21 mouse cellular contexts compared by ENCODE assay signal in genomic region chr8:93226471-93226870, GRCm38 (mm10). TPM values are rescaled to one million over a fixed set of nuclear protein-coding genes. Genes with fewer than 3 reads are reported as not detected.
"Had no signal": no experiment of that assay in that cellular context is flagged by ENCODE, and none has a peak within 500 bp of the region (broad histone marks: within the 10 kb centered on the region; RNA-seq: fewer than 3 reads in every experiment).

No protein-coding gene starts in this region.

RNA-seq across cellular contexts. Expression of gene Ces1e, which starts 2.9 kb away (rescaled TPM):
- total RNA-seq: common myeloid progenitor, adult 5-6 weeks; forebrain, postnatal 0 days; granulocyte monocyte progenitor cell, adult 5-6 weeks had no signal
- polyA plus RNA-seq: cerebellum, adult 2 months; cortical plate, adult 2 months; embryonic facial prominence, embryonic 10.5 days; embryonic facial prominence, embryonic 11.5 days; embryonic facial prominence, embryonic 12.5 days; embryonic facial prominence, embryonic 13.5 days; erythroblast, embryonic 14.5 days; forebrain, embryonic 10.5 days; forebrain, embryonic 11.5 days; forebrain, embryonic 12.5 days; forebrain, embryonic 13.5 days; forebrain, embryonic 14.5 days; forebrain, embryonic 15.5 days; forebrain, embryonic 16.5 days; forebrain, postnatal 0 days; frontal cortex, adult 2 months had no signal

RNA-seq across cellular contexts. Expression of gene Ces1d, which starts 28.8 kb away (rescaled TPM):
- total RNA-seq: common myeloid progenitor, adult 5-6 weeks; forebrain, postnatal 0 days had no signal
- polyA plus RNA-seq: cerebellum, adult 2 months; erythroblast, embryonic 14.5 days; forebrain, embryonic 14.5 days; forebrain, embryonic 15.5 days had no signal

RNA-seq across cellular contexts. Expression of gene Ces1f, which starts 53.1 kb away (rescaled TPM):
- total RNA-seq: common myeloid progenitor, adult 5-6 weeks; forebrain, postnatal 0 days; gastrocnemius, postnatal 10 days; gastrocnemius, postnatal 14 days; granulocyte monocyte progenitor cell, adult 5-6 weeks had no signal
- polyA plus RNA-seq: cerebellum, adult 2 months; cortical plate, adult 2 months; embryonic facial prominence, embryonic 10.5 days; embryonic facial prominence, embryonic 11.5 days; embryonic facial prominence, embryonic 12.5 days; embryonic facial prominence, embryonic 13.5 days; embryonic facial prominence, embryonic 15.5 days; erythroblast, embryonic 14.5 days; forebrain, embryonic 10.5 days; forebrain, embryonic 11.5 days; forebrain, embryonic 12.5 days; forebrain, embryonic 13.5 days; forebrain, embryonic 14.5 days; forebrain, embryonic 15.5 days; forebrain, embryonic 16.5 days; forebrain, postnatal 0 days had no signal
